In the genomic region with DNA sequence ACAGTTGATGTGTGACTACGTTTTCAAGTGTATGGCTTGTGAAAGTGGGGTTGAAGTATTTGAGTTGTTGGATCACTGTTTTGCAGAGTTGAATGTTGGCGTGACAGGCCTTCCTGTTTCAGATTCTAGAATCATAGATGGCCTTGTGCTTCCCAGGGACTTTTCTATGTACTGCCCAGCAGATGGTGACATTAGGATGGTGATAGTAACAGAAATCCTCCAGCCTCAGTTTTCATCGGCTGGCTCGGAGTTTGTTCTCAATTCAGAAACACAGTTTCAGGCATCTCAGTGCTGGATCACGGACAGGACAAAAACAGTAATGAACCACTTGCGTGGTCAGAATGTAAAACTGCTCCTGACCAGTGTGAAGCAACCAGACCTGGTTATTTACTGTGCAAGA, we compare ENCODE assay signal across 8 mouse cellular contexts. TPM values are rescaled to one million over a fixed set of nuclear protein-coding genes. Genes with fewer than 3 reads are reported as not detected.
DNase-seq lines count a peak whose midpoint lies in the region; ATAC-seq and TF ChIP-seq lines count a peak whose summit lies in the region.

No protein-coding gene starts in this region.

- no peak overlapping the region for H3K4me3 ChIP-seq in hindbrain, embryonic 12.5 days
- H3K4me3 ChIP-seq in hindbrain, embryonic 16.5 days (ENCODE audit: low read length): no peak overlapping the region
- H3K4me3 ChIP-seq in hindbrain, postnatal 0 days (ENCODE audit: low read length): no peak overlapping the region

- TF ChIP-seq CTCF in Patski (IDR thresholded peaks at IDR 0.05): peak; percentile 48
- peak; percentile 61 for TF ChIP-seq CTCF in hindbrain, postnatal 0 days (IDR thresholded peaks at IDR 0.05; ENCODE audit: low read depth)

- no peak for ATAC-seq in hindbrain, embryonic 12.5 days (ENCODE audit: low FRiP score)
- no peak for ATAC-seq in hindbrain, embryonic 16.5 days
- no peak for ATAC-seq in Patski
- no peak for ATAC-seq in hindbrain, postnatal 0 days

- H3K9me3 ChIP-seq in hindbrain, embryonic 12.5 days (replicated peaks): no peaks in the 10 kb centered on the region
- H3K9me3 ChIP-seq in hindbrain, embryonic 16.5 days (ENCODE audit: control insufficient read depth, low read length): no peaks in the 10 kb centered on the region
- H3K9me3 ChIP-seq in hindbrain, postnatal 0 days (ENCODE audit: low read length): no peaks in the 10 kb centered on the region

- peaks cover 5% of the 10 kb centered on the region; the same call in 1 of the 2 replicates for H3K4me1 ChIP-seq in hindbrain, embryonic 12.5 days
- peaks cover 4% of the 10 kb centered on the region for H3K4me1 ChIP-seq in hindbrain, embryonic 16.5 days (ENCODE audit: control insufficient read depth, insufficient read depth, low read depth, low read length)
- H3K4me1 ChIP-seq in hindbrain, postnatal 0 days (ENCODE audit: insufficient read depth, low read length): no peaks in the 10 kb centered on the region

- DNase-seq in 416B (ENCODE audit: low read depth): peak; percentile 53
- no peak for DNase-seq in Patski (ENCODE audit: low read depth, low spot score)
- DNase-seq in hindbrain, postnatal 0 days (ENCODE audit: low spot score): peak; percentile 59
- DNase-seq in thymus, postnatal 10 days (ENCODE audit: low spot score in 2 of 2): no peak
- DNase-seq in thymus, postnatal 25 days: no peak
- DNase-seq in urinary bladder, postnatal 25 days (ENCODE audit: low spot score): no peak

- H3K4me2 ChIP-seq in hindbrain, embryonic 12.5 days (replicated peaks): peak overlapping the region; percentile 54; the same call in 1 of the 2 replicates
- H3K4me2 ChIP-seq in hindbrain, embryonic 16.5 days (ENCODE audit: low read length): no peak overlapping the region
- H3K4me2 ChIP-seq in hindbrain, postnatal 0 days (ENCODE audit: low read depth, low read length): no peak overlapping the region

- H3K27ac ChIP-seq in hindbrain, embryonic 12.5 days: no peak overlapping the region
- no peak overlapping the region for H3K27ac ChIP-seq in hindbrain, embryonic 16.5 days (ENCODE audit: low read depth, low read length)
- H3K27ac ChIP-seq in hindbrain, postnatal 0 days: no peak overlapping the region; the same call in 1 of the 2 replicates

- CTCF ChIA-PET in Patski (lab: Charles Lee): interaction anchor here (0.5 to 2.7 kb wide), 5 partner anchors 11 to 203 kb away, joined by 3 to 14 read pairs (median 3); no protein-coding TSS in a partner anchor

- in situ Hi-C loops in Patski (cut with MboI; ENCODE audit: low pct_unique_long_range_greater_than_20kb): no loop called here

- POLR2A ChIA-PET in Patski (lab: Charles Lee): no interaction called here

- WGBS in hindbrain, embryonic 12.5 days: 78% methylated on average over 6 of the region's 6 CpGs
- 73% methylated on average over 6 of the region's 6 CpGs for WGBS in hindbrain, embryonic 16.5 days
- WGBS in hindbrain, postnatal 0 days: 56% methylated on average over 6 of the region's 6 CpGs

- H3K36me3 ChIP-seq in hindbrain, embryonic 12.5 days: 0 out of 2 replicates have a peak, but pooled peaks cover 4% of the 10 kb centered on the region
- no peaks in the 10 kb centered on the region for H3K36me3 ChIP-seq in hindbrain, embryonic 16.5 days (ENCODE audit: control insufficient read depth, insufficient read depth, low read length)
- no peaks in the 10 kb centered on the region for H3K36me3 ChIP-seq in hindbrain, postnatal 0 days (ENCODE audit: insufficient read depth, low read length)

- no peak overlapping the region for H3K9ac ChIP-seq in hindbrain, embryonic 12.5 days
- no peak overlapping the region for H3K9ac ChIP-seq in hindbrain, embryonic 16.5 days (ENCODE audit: low read depth, low read length)
- H3K9ac ChIP-seq in hindbrain, postnatal 0 days (replicated peaks; ENCODE audit: low read length): no peak overlapping the region

- no peaks in the 10 kb centered on the region for H3K27me3 ChIP-seq in hindbrain, embryonic 12.5 days
- H3K27me3 ChIP-seq in hindbrain, embryonic 16.5 days (replicated peaks; ENCODE audit: control insufficient read depth, insufficient read depth, low read length): no peaks in the 10 kb centered on the region
- H3K27me3 ChIP-seq in Patski: no peaks in the 10 kb centered on the region
- no peaks in the 10 kb centered on the region for H3K27me3 ChIP-seq in hindbrain, postnatal 0 days (ENCODE audit: insufficient read depth, low read length)

RNA-seq across cellular contexts. Expression of gene Bbs10, which starts 1.1 kb away (rescaled TPM):
- 6.5 and 6.7 TPM in 2 replicates for polyA plus RNA-seq in hindbrain, embryonic 12.5 days (2016; fragmentation: Nextera tagmentation; extraction: Ambion mirVana)
- 4.9 and 5.8 TPM in 2 replicates for polyA plus RNA-seq in hindbrain, embryonic 16.5 days (2015; fragmentation: Nextera tagmentation; extraction: Ambion mirVana)
- 2.7 TPM for polyA plus RNA-seq in Patski (2021)
- 4.3 and 6.8 TPM in 2 replicates for total RNA-seq in hindbrain, postnatal 0 days (2014; rRNA removed)
- polyA plus RNA-seq in hindbrain, postnatal 0 days (2015; fragmentation: Nextera tagmentation; extraction: Ambion mirVana): 2.2 and 2.8 TPM in 2 replicates

Comparison
In these comparisons a context has a peak if more than half of its experiments do, and no peak if none do; other contexts are left out.
1. DNase-seq: peak in 416B (single experiment) and hindbrain, postnatal 0 days (single experiment); none in Patski (single experiment), thymus, postnatal 10 days (0 of 2), thymus, postnatal 25 days (single experiment) and urinary bladder, postnatal 25 days (single experiment).